Mouse (Mus musculus): ENCODE results near the gene Acr. TPM values are rescaled to one million over a fixed set of nuclear protein-coding genes. Genes with fewer than 3 reads are reported as not detected.
A peak's percentile ranks its signal among the peaks of the same experiment; 100 is the strongest.

The Acr gene
- polyA plus RNA-seq, 1 experiment from 2014 or later: 0.16 TPM

DNA sequence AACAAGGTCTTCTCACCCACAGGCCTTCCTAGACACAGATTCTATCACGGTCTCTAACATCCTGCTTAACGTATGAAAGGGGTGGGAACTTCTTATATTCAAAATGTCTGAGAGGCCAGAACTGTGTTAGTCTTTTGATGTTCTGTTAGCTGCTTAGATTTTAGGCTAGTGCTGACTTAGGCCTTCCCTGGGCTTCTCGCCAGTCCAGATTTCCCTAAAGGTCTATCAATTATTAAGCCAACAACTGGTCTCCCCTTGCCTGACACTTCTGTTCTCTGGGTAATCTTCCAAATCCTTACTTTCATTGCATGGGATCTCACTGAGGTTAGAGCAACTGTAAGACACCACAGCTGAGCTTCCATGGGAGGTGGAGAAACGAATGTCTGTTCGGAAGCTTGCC lies 21.0 kb downstream of the Acr start:
- ATAC-seq (ENCODE audit: insufficient read depth) (no peak), DNase-seq (no peak)
- Histone ChIP-seq H3K27me3 (ENCODE audit: insufficient read depth, low read length) (no peaks in the 10 kb centered on the region), H3K9ac (no peak overlapping the region), H3K27ac (ENCODE audit: low read depth) (no peak overlapping the region), H3K4me2 (no peak overlapping the region), H3K4me1 (ENCODE audit: insufficient read depth) (0 out of 2 replicates have a peak, but pooled peaks cover 5% of the 10 kb centered on the region), H3K9me3 (ENCODE audit: low read depth, low read length) (no peaks in the 10 kb centered on the region), H3K36me3 (ENCODE audit: insufficient read depth) (0 out of 2 replicates have a peak, but pooled peaks cover 10% of the 10 kb centered on the region), H3K4me3 (ENCODE audit: low read depth, low read length) (no peak overlapping the region)
- no peak for TF ChIP-seq CTCF (IDR thresholded peaks at IDR 0.05; ENCODE audit: low read depth)
- WGBS: 77% methylated on average over 5 of the region's 5 CpGs

GRCm38 (mm10) chr15:89591317-89591716 lies 23.2 kb downstream of the Acr start:
- Histone ChIP-seq H3K27me3 (ENCODE audit: insufficient read depth, low read length) (no peaks in the 10 kb centered on the region), H3K36me3 (ENCODE audit: insufficient read depth) (0 out of 2 replicates have a peak, but pooled peaks cover 4% of the 10 kb centered on the region), H3K4me3 (ENCODE audit: low read depth, low read length) (peak overlapping the region; percentile 68), H3K4me2 (peak overlapping the region; percentile 81), H3K9ac (peak overlapping the region; percentile 65), H3K4me1 (ENCODE audit: insufficient read depth) (0 out of 2 replicates have a peak, but pooled peaks cover 5% of the 10 kb centered on the region), H3K27ac (ENCODE audit: low read depth) (no peak overlapping the region), H3K9me3 (ENCODE audit: low read depth, low read length) (no peaks in the 10 kb centered on the region)
- under 1% methylated on average over 30 of the region's 30 CpGs for WGBS
- no peak for ATAC-seq (ENCODE audit: insufficient read depth)
- peak; percentile 48 for DNase-seq
- no peak for TF ChIP-seq CTCF (IDR thresholded peaks at IDR 0.05; ENCODE audit: low read depth)

- under 1% methylated on average over 35 of the region's 35 CpGs for WGBS
- TF ChIP-seq CTCF (IDR thresholded peaks at IDR 0.05; ENCODE audit: low read depth): peak; percentile 28; the same call in 1 of the 2 replicates
- H3K9ac ChIP-seq: peak within 1 kb of the TSS; percentile 65
- peak; percentile 96 for DNase-seq
- no peaks in the 10 kb centered on the region for H3K36me3 ChIP-seq (ENCODE audit: insufficient read depth)
- ATAC-seq (ENCODE audit: insufficient read depth): peak; percentile 99
- H3K4me1 ChIP-seq (ENCODE audit: insufficient read depth): 0 out of 2 replicates have a peak, but pooled peaks cover 5% of the 10 kb centered on the region
- no peak within 1 kb of the TSS for H3K27ac ChIP-seq (ENCODE audit: low read depth)
- peak within 1 kb of the TSS; percentile 68 for H3K4me3 ChIP-seq (ENCODE audit: low read depth, low read length)
- no peaks in the 10 kb centered on the region for H3K9me3 ChIP-seq (ENCODE audit: low read depth, low read length)
- H3K4me2 ChIP-seq: peak within 1 kb of the TSS; percentile 81
- no peaks in the 10 kb centered on the region for H3K27me3 ChIP-seq (ENCODE audit: insufficient read depth, low read length)
Observed at GRCm38 (mm10) chr15:89591723-89592455, 23.8 kb downstream of the Acr start, which contains the start of gene Rabl2. TSS of gene Rabl2 (minus strand) at chr15:89591923.

DNA sequence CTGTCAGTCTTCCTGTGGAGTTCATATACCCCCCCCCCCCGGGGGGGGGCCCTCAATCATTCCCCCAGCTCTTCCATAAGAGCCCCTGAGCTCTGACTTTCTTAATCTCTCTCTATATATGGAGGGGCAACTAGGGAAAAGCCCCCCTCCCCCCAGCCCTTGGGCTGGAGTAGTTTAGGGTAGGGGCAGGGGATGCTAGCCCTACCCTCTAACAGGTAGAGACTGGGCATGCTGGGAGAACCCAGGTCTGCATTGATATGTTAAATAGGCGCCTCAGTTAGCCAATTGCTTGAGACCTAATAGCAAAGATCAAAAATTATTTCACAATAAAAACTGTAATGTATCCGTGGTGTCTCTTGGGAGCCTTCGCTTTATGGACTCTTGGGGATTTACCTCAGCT lies 24.4 kb downstream of the Acr start:
- no peaks in the 10 kb centered on the region for H3K27me3 ChIP-seq (ENCODE audit: insufficient read depth, low read length)
- DNase-seq (no peak), ATAC-seq (ENCODE audit: insufficient read depth) (0 out of 2 replicates have a peak, but pooled peaks have one; percentile 3)
- H3K36me3 ChIP-seq (ENCODE audit: insufficient read depth): no peaks in the 10 kb centered on the region
- H3K27ac ChIP-seq (ENCODE audit: low read depth): no peak overlapping the region
- 50% methylated on average over 4 of the region's 4 CpGs for WGBS
- no peaks in the 10 kb centered on the region for H3K9me3 ChIP-seq (ENCODE audit: low read depth, low read length)
- 0 out of 2 replicates have a peak overlapping the region, but pooled peaks have one; percentile 68 for H3K4me3 ChIP-seq (ENCODE audit: low read depth, low read length)
- peak overlapping the region; percentile 81 for H3K4me2 ChIP-seq
- TF ChIP-seq CTCF (IDR thresholded peaks at IDR 0.05; ENCODE audit: low read depth): no peak
- H3K9ac ChIP-seq: no peak overlapping the region
- 0 out of 2 replicates have a peak, but pooled peaks cover 5% of the 10 kb centered on the region for H3K4me1 ChIP-seq (ENCODE audit: insufficient read depth)

GRCm38 (mm10) chr15:89605822-89606570 lies 37.9 kb downstream of the Acr start:
- WGBS: 66% methylated on average over 12 of the region's 12 CpGs
- Histone ChIP-seq H3K27me3 (ENCODE audit: insufficient read depth, low read length) (no peaks in the 10 kb centered on the region), H3K9ac (no peak overlapping the region)

DNA sequence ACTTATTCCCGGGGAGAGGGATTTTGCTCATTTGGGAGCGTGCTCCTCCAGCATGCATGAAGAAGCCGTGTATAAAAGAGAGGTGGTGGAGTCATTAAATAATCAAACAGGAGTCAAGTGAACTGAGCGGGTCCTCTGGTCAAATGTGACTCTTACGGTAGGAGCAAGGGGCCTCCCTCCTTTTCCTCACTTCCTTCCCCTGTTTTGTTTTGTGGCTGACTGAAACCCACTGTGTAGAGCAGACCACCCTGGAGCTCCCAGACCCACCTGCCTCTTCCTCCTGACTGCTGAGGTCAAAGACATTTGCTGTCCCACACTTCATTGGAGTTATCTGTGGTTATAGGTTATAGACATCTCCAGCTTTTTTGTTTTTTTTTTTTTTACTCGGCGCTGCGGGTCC lies 39.4 kb downstream of the Acr start:
- no peak for ATAC-seq (ENCODE audit: insufficient read depth)
- 69% methylated on average over 8 of the region's 8 CpGs for WGBS
- no peak for TF ChIP-seq CTCF (IDR thresholded peaks at IDR 0.05; ENCODE audit: low read depth)
- Histone ChIP-seq H3K36me3 (ENCODE audit: insufficient read depth) (no peaks in the 10 kb centered on the region), H3K27me3 (ENCODE audit: insufficient read depth, low read length) (no peaks in the 10 kb centered on the region), H3K4me3 (ENCODE audit: low read depth, low read length) (no peak overlapping the region), H3K9me3 (ENCODE audit: low read depth, low read length) (no peaks in the 10 kb centered on the region), H3K4me2 (no peak overlapping the region), H3K4me1 (ENCODE audit: insufficient read depth) (no peaks in the 10 kb centered on the region), H3K9ac (no peak overlapping the region), H3K27ac (ENCODE audit: low read depth) (no peak overlapping the region)
- no peak for DNase-seq

More at GRCm38 (mm10) chr15:89605822-89606570, 37.9 kb downstream of the Acr start:
- DNase-seq: peak; percentile 12
- ATAC-seq (ENCODE audit: insufficient read depth): no peak
- Histone ChIP-seq H3K27ac (ENCODE audit: low read depth) (no peak overlapping the region), H3K4me2 (no peak overlapping the region), H3K4me1 (ENCODE audit: insufficient read depth) (no peaks in the 10 kb centered on the region), H3K9me3 (ENCODE audit: low read depth, low read length) (no peaks in the 10 kb centered on the region), H3K36me3 (ENCODE audit: insufficient read depth) (no peaks in the 10 kb centered on the region), H3K4me3 (ENCODE audit: low read depth, low read length) (no peak overlapping the region)
- peak; percentile 22 for TF ChIP-seq CTCF (IDR thresholded peaks at IDR 0.05; ENCODE audit: low read depth)

GRCm38 (mm10) chr15:89607888-89608287 lies 39.8 kb downstream of the Acr start:
- Histone ChIP-seq H3K4me3 (ENCODE audit: low read depth, low read length) (no peak overlapping the region), H3K4me1 (ENCODE audit: insufficient read depth) (no peaks in the 10 kb centered on the region), H3K4me2 (no peak overlapping the region), H3K9me3 (ENCODE audit: low read depth, low read length) (no peaks in the 10 kb centered on the region), H3K27me3 (ENCODE audit: insufficient read depth, low read length) (no peaks in the 10 kb centered on the region), H3K27ac (ENCODE audit: low read depth) (no peak overlapping the region), H3K9ac (no peak overlapping the region), H3K36me3 (ENCODE audit: insufficient read depth) (no peaks in the 10 kb centered on the region)
- ATAC-seq (ENCODE audit: insufficient read depth): no peak
- WGBS: 82% methylated on average over 9 of the region's 9 CpGs
- no peak for TF ChIP-seq CTCF (IDR thresholded peaks at IDR 0.05; ENCODE audit: low read depth)
- DNase-seq: no peak

Measured in lung, embryonic 14.5 days (tissue).